Mouse (Mus musculus) activated CD4-positive, CD25-positive, alpha-beta regulatory T cell, adult 9 weeks (primary cell): Measurements from ENCODE around the gene Pnkd. TPM values are rescaled to one million over a fixed set of nuclear protein-coding genes. Genes with fewer than 3 reads are reported as not detected.

Source experiments
- polyA plus RNA-seq: library from polyadenylated mRNA; unstranded; fragments of 100-300 nt; shearing (Covaris generic); gene quantifications from one replicate; pipeline ENCODE4 v1.2.1, GENCODE M21; 2017

The Pnkd gene
- 91.5 TPM for polyA plus RNA-seq

DNA sequence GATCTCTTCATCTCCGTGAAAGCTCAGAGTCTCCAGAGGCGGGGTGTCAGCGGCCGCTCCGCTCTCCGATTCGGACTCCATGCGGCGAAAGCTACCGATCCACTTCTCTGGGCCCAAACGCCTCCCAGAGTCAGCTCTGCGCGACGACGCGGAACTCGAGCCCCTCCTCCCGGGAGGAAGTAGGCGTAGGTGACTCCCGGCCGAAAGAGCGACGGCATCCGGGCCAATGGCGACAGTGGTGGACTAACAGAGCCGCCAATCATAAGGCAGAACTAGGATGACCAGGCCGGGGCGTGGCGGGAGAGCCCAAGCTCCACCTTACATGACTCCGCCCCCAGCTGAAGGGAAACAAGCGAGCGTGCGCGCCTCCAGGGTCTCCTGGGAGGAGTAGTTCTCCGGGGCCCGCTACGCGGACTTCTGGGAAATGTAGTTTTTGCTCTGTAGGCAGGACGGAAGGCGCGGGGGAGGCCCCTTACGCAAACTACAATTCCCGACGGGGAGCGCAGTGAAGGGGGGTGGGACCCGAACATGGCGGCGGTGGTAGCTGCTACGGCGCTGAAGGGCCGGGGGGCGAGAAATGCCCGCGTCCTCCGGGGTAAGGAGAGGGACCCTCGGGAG is at the start of gene Pnkd, which contains the start of gene Aamp:
Pnkd (plus strand) TSS at position 388 of the 618 bp plus-strand sequence.
Aamp (minus strand) TSS at position 196 of the 618 bp plus-strand sequence.

DNA sequence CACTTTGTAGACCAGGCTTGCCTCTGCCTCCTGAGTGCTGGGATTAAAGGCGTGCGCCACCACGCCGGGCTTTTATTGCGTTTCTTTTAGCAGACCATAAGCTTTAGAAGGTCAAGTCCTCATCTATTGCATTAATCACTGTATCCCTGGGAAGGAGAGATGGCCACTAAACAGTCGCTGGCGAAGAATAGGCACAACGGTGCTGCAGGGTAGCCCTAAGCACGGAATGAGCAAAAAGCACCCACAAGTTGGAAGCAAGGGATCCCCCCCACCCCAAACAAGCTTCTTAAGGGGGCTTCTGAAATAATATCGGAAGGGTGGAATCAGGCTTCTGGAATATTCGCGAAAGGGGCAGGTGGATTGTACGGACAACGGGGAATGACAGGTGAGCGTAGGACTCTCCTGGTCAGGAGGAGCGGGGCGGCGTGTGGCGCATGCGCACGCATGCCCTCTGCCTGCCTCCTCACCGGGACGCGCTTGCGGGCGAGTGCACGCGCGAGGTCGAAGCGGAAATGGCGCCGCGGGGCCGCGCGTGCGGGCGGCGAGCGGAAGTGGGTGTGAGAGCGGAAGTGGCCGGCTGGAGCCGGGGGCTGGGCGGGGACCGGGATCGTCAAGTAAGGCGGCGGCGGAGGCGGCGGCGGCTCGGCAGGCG is 48.7 kb upstream of the Pnkd start, which contains the start of gene Arpc2:
Arpc2 (plus strand) TSS at position 147 of the 652 bp plus-strand sequence.

DNA sequence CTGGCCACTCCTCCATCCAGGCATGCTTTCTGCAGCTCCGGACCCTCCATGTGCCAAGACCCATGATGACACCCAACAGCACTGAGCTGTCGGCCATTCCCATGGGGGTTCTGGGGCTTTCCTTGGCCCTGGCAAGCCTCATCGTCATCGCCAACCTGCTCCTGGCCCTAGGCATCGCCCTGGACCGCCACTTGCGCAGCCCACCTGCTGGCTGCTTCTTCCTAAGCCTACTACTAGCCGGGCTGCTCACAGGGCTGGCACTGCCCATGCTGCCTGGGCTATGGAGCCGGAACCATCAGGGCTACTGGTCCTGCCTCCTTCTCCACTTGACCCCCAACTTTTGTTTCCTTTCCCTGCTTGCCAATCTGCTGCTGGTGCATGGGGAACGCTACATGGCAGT is 6.2 kb upstream of the Pnkd start, which contains the start of gene Gpbar1:
Gpbar1 (plus strand) TSS at position 13 of the 400 bp plus-strand sequence.

DNA sequence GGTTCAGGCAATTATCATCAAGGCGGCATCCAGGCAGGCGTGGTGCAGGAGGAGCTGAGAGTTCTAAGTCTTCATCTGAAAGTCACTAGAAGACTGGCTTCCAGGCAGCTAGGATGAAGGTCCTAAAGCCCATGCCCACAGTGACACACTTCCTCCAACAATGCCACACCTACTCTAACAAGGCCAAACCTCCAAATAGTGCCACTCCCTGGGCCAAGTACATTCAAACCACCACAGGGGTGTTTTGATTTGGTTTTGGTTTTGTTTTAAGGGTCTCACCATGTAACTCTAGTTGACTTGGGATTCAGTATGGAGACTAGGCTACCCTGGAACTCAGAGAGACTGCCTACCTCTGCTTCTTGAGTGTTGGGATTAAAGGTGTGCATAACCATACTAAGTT is 20.8 kb downstream of the Pnkd start, which contains the start of gene Tmbim1:
Tmbim1 (minus strand) TSS at position 101 of the 400 bp plus-strand sequence.

DNA sequence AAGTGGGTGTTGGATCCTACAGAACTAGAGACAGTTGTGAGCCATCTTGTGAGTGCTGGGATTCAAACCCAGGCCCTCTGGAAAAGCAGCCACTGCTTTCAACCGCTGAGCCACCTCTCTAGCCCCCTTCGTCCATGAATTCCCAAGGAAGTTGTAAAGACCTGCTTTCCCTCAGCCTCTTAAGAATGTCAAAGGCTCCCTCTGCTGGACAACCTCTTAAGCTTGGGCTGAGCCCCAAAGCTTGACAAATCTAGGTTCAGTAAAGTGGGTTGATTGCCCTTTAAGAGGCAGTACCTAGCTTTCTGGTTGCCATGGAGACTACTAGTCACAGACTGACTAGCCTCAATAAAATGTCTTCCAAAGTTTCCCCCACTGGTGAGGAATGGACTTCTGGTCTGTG is 77.1 kb downstream of the Pnkd start, which contains the start of gene Catip:
Catip (plus strand) TSS at position 297 of the 400 bp plus-strand sequence.

DNA sequence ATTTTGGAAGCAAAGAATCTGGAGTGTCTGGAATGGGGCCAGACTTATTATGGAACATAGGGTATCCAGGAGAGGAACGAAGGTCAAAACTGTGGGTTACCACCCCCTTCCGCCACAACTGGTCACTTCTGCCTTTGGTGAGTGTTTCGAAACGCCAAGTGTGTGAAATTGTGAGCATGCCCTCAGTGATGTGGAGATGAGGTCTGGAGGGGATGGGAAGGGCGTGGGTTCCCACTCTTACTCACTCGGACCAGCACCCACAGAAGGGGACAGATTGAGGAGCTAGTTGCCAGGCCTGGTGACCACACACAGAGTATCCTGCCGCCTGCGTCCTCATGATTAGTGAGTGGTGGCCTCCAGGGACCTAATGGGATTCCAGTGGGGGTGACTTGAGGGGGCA is 90.2 kb downstream of the Pnkd start, which contains the start of gene Slc11a1:
Slc11a1 (plus strand) TSS at position 216 of the 400 bp plus-strand sequence.

DNA sequence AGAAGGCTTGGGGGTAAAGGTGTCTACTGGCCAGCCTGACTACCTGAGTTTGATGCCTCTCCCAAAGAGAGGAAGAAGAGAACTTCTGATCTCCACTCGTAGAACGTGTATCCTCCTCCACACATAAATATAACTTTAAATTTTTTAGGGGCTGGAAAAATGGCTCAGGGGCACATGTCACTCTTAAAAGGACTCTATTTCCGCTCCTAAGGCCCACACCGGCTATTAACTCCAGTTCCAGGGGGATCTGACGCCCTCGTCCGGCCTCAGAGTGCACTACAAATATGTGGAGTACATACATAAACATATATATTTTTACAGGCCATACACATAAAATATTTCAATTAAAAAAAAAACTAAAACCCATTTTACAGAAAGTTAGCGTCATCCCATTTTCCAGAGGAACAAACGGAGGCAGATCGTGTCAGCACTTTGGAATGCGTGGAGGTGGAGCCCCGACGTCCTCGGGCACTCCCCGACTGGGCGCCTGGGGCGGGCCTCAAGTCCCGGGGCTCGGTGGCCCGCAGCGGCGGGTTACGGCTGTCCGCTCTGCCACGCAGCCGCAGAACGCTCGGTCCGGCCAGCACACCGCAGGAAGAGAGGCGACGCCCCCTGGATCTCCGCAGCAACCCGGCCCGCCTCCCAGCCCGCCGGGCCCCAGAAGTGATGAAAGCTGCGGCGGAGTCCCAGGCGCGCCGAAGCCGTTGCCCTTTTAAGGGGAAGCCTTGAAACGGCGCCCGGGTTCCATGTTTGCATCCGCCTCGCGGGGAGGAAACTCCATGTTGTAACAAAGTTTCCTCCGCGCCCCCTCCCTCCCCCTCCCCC is 106.4 kb downstream of the Pnkd start, which contains the start of gene Ctdsp1:
Ctdsp1 (plus strand) TSS at position 586 of the 825 bp plus-strand sequence.

Other genes with a start within 250 kb of the Pnkd start
- gene Tns1, start 160.5 kb upstream of the Pnkd start, polyA plus RNA-seq, result 42.9 TPM
- not detected for gene Rufy4, start 159.4 kb upstream of the Pnkd start, polyA plus RNA-seq
- gene Cxcr2, start 130.9 kb upstream of the Pnkd start, polyA plus RNA-seq, result not detected
- gene Cxcr1, start 90.3 kb upstream of the Pnkd start, polyA plus RNA-seq, result not detected
- 965 TPM for gene Arpc2, start 48.8 kb upstream of the Pnkd start, polyA plus RNA-seq
- 0.51 TPM for gene Gpbar1, start 6.4 kb upstream of the Pnkd start, polyA plus RNA-seq
- 230 TPM for gene Aamp, start 192 bp upstream of the Pnkd start, polyA plus RNA-seq
- gene Tmbim1, start 20.7 kb downstream of the Pnkd start, polyA plus RNA-seq, result 25.0 TPM
- gene Catip, start 77.2 kb downstream of the Pnkd start, polyA plus RNA-seq, result not detected
- gene Slc11a1, start 90.3 kb downstream of the Pnkd start, polyA plus RNA-seq, result 2.1 TPM
- gene Ctdsp1, start 106.6 kb downstream of the Pnkd start, polyA plus RNA-seq, result 6.1 TPM
- 0.09 TPM for gene Vil1, start 124.4 kb downstream of the Pnkd start, polyA plus RNA-seq
- 38.3 TPM for gene Cnot9, start 221.1 kb downstream of the Pnkd start, polyA plus RNA-seq